Mouse (Mus musculus): ENCODE results near the gene Plagl1.

The Plagl1 gene

DNA sequence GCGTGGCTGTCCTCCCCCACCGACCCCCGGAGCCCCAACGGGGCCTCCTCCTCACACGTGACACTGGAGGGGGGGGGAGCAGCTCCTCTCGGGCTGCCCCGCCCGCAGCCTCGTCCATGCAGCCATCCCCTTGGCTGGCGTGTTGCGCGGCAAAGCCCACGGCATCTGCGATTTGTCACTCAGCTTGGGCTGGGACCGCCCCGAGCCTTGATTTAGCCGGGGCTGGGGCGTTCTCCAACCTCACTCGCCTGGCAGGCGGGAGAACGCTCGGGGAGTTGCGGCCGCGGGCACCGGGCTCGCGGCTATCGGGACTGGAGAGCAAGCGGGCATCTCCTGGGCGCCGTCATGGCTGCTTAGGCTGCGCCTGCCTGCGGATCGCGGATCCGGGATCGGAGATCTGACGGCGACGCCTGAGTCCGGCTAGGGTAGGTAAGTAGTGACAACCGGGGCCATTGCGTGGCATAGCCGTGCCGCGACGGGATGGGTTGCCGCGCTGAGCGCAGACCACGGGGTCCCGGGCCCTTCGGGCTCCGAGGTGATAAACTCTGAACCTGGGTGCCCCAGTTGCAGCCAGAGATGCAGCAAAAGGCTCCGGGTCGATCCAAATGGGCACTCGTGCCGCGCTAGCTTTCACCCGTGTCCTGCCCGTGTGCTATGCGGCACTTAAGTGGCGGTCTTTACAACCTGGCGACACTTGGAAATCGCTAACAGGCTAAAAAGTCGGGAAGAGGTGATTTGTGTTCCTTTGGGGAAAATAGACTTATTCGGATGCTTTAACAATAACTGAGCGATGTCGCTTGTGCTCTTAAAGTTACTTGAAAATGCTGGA is 30.5 kb downstream of the Plagl1 start:
- DNase-seq (ENCODE audit: low read depth): peak; percentile 27

DNA sequence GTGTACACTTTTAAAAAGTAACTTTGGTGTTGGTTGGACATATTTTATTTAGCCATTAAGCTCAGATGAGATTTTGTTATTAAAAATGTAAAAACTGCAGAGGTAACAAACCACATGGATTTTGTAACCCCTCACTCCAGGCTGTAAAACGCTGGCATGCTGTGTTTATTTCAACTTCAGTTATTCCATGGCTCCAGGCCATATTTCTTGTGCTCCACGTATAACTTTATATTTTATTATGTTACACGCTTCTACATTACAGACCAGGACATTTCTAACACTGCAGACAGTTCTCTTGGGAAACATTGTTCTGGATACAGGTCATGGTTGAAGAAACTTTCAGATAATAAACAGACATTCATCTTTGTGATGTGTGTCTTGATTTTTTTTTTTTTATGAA is 32.7 kb downstream of the Plagl1 start:
- DNase-seq (ENCODE audit: low read depth): no peak

DNA sequence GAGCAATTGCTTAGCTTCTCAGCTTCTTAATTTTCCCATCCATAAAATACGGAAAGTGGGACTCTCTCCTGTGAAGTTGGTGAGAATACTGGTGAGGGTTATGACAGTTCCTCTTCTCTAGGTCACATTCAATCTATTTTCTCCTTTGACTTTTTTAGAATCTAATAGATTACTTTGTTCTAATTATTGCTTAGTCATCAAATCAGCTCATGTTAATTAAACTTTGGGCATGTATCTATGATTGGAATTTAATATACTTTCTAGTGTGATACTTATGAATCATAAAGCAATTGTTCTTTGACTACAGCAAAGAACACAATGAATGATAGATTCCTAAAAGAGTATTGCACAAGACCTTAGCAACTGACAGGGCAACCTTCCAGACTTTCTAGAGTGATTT is 38.6 kb downstream of the Plagl1 start:
- DNase-seq (ENCODE audit: low read depth): no peak

DNA sequence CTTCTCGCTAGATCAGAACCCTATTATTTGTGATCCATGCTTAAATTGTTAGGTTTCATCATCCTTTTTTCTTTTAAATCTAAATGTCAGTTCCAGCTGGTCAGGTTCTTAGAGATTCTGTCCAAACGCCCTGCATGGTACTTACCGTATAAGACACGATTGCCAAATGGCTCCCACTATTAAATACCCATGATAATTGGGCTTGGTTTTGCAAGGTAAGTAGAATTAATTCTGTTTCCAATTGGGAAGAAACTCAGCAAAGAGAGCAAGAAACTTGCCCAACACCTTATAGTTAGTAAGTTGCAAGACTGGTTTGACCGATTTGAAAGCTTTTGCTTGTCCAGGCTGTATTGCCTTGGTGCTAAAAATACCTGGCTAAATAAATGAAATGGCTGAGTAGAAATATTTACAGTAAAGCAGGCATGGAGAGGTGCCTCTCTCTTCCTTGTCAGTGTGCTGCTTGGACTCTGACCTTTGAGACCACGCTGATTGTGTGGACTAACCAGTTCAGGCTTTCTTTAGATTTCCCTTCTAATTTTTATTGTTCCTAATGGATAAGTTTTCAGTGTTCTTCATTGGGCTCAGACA is 39.9 kb downstream of the Plagl1 start:
- DNase-seq (ENCODE audit: low read depth): no peak

DNA sequence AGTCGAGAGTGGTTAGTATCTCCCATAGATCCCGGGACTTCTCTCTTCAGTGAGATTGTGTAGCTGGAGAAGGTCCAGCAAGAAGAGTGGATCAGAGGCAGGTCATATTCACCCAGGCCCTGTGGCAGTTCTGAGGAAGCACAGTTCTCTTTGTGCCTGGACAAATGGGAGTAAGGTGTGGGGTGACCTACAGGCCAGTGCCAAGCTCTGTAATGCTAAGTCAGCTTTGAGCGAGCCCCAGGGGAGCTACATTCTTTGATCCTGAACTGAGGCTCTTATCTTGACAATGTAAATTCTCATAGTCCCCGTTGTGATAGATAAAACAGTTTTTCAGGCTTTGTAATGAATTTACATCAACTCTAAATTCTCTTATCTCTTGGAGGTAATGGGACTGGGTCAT is 42.1 kb downstream of the Plagl1 start:
- no peak for DNase-seq (ENCODE audit: low read depth)

DNA sequence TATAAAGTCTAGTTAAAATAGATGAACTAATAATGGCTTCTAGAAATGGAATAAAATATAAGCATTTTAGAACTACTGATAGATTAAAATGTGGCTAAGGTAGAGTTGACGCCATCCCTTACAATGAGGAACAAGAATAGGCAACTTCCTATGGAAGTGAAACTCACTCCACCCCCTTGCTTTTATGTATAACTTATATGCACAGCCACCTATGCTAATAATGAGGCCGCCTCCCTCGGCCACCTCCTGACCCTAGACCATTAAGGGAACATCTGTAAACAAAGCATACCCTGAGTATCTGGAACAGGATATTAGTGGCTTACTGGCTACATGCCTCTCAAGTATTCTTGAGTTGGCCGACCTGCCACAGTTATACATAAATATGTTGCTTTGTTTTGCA is 43.5 kb downstream of the Plagl1 start:
- no peak for DNase-seq (ENCODE audit: low read depth)

DNA sequence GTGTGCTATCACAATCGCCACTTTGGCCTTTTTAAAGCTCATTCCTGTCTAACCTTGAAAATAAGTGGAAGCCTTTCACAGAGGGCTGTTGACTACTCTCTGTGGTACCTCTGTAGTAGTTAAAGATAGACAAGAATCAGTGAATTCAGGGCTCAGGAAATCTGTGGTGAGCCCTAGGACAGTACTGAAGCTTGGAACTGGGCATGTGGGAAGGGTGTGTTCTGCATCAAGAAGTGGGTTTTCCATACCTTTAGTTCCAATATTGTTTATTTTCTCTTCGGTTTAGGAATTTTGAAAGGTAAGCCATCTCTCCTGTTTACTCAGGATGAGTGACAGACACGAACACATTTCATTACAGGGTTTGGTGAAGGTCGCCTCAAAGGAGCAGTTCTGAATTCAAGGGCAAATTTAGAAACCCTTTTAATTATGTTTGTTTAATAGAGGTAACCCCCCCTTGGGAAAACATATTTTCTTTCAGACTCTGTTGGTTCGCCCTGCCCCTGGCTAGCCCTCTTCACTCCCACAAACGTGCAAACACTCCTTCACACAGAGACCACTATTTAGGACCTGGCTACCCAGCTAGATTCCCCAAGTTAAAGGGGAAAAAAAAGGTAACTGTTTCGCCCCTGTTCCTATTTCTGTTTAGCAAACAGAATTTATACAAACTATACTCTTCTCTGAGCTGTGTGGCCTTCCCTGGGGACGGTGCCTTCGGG is 46.8 kb downstream of the Plagl1 start:
- DNase-seq (ENCODE audit: low read depth): no peak

DNA sequence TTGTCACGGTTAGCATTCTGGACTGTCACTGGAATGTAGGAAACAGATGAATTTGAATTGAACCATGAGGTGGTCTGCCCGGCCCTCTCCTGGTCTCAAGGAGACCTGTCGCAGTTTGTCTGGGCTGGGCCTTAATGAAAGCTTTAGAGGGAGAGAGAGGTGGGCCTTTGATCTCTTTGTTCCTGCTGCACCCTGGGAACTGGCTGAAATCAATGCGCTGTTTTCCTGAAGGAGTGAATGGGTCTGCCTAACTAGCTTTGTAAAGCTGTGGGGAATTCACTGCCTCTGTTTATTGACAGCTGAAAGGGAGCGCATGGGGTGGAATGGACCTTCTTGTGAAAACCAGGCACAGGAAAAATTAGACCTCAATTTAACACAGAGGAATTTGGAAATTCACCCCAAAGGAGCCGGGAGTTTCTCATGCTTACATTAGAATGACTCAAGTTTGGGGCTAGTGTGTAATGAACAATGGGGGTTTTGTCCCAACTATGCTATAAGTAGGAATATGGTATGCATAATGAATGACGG is 47.8 kb downstream of the Plagl1 start:
- DNase-seq (ENCODE audit: low read depth): no peak

DNA sequence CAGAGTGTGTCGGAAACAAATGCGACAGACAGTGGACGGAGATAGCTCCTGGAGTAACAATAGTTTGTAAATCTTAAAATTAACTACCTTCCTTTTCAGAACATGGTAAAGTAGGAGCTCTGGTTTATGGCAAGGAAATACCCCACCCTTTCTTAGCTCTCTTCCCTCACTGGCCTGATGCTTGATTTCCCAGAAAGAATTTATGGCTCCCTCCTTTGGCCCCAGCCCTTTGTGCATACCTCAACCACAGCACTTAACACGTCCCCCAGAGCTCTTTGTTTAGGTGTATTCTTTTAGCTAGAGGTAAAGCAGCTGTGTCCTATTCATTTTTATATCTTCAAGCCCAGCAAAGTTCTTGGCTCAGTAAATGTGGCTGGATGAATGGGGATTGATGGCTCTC is 48.5 kb downstream of the Plagl1 start:
- DNase-seq (ENCODE audit: low read depth): no peak

DNA sequence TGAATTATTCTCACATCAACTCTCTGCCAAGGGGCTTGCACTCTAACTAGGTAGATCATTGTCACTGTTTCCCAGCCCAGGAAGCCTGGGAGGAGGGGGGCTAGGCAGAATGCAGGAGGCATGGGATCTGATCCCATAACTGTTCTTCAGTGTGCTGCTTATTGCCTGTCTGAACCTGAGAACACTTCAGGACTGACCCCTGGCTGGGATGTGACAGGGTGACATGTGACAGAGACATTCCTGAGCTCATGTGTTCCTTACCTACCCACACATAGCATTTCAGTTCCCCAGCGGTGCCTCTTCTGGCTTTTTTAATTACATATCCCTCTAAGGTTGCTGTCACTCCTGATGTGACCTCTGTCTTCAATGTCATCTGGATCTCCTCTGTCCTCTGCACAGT is 49.5 kb downstream of the Plagl1 start:
- no peak for DNase-seq (ENCODE audit: low read depth)

DNA sequence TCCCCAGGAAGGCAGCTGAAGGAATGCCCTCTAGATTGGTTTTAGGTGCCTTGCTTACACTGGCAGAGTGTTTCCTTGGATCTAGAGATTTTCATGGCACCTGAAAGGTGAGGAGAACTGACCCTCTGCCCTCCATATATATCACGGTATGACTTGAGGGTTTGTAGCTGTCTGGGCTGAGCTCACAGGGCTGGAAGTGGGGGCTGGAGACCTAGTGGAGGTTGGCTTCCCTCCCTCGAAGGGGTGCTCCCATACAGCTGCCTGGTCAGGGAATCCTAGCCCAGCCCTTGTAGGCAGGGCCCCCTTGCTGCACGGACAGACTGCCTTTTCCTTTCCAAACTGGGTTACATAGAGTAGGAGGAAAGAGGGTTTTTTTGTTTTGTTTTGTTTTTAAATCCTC is 52.5 kb downstream of the Plagl1 start:
- DNase-seq (ENCODE audit: low read depth): no peak

DNA sequence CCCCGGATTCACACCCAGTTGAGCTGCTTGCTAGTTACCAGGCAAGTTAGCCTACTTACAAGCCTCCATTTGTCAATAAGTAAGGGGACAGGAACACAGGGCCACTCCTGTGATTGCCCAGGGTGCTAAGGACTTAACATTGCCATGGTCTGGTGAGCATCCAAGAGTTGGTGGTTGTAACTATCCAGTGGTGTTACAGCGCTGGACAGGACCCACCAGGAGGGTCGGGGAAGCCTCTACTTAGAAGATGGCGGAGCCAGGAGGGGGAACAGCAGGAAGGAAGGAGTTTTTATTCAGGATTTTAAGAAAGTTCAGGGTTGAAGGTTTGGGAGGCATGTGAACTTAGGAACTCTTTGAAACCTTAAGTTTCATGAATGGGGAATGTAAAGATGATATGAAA is 53.3 kb downstream of the Plagl1 start:
- no peak for DNase-seq (ENCODE audit: low read depth)

DNA sequence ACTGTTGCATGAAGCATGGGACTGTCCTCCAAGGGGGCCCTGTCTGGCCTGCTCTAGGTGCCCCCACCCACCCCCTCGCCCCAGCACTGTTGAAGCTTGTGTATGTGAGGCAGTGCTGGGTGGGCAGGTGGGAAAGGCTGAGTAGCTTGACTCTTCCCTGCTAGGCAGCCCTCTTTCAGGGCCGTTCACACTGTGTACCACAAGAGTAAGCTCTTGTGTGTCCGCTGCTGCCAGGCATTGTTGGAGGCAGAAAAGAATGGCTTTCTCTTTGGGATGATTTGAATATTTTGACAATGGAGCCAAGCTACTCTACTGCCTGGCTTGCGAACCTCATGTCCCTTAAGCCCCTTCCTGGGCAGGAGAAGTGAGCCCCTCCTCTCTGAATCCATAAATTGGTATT is 54.7 kb downstream of the Plagl1 start:
- no peak for DNase-seq (ENCODE audit: low read depth)

DNA sequence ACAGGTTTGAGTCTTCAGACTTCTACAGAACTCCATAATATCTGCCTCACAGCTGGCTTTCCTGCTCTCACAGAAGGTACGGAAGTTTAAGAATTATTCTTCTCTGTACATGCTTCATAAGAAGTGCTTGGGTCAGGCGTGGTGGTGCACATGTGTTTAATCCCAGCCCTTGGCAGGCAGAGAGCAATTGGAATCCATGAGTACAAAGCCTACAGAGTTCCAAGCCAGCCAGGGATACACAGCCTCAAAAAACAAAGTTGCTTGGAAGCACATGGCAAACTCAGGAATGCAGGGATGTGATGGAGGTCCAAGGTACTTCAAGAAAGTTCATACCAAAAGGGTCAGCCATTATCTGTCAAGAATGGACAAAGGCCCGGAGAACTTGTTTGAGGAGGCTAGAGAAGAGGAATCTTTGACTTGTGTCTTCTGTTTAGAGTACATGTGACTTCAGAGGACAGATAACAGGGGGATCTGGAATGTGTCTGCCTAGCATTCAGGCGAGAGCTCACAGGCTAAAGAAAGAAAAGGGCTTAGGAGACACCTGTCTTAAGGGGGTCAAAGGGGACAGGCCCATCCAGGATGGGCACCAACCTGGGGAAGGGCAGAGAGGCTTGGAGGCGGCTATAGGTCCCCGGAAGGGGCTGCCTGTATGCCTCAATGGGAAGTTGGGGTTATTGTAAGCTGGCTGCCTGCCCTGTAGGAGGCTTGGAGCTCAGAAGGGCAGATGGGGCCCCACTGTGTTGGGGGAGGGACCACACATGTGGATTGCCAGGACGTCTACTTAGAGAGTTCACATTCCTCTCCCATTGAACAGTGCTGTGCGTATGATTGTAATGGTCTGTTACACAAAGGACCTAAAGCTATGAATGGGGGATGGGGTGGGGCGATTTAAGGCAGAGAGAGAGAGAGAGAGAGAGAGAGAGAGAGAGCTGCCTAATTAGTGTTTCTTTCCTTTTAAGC is 56.7 kb downstream of the Plagl1 start:
- DNase-seq (ENCODE audit: low read depth): no peak

DNA sequence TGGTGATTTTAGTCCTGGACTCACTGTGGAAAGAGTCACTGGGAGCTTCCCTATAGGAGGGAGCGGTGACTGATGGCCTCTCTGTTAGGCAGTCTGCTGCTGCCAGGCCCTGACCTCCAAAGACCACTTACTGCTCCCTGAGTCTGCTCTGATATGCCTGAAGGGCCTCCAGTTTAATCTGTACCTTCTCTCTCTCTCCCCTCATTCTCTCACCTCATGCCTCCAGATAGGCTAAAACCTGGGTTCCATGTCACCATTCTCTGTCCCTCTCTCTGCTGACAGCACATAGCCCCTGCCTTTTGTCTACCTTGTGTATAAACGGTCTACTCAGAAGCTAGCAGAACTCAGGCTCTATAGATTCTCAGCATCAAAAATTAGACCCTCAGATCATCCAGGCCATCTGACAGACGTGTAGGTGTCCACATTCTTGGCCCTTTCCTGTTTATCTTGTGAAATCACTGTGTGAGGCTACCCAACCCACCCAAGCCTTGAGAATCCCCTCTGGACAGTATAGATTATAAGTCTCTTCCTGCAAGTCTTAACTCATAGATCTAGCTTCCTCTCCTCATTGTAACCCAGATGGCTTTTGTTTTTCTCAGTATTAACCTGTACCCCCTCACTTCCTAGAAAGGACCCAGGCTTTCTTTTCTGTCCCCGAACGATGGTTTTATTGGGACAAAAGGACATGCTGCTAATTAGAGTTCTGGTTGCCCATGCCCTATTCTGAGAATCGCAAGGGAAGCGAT is 57.9 kb downstream of the Plagl1 start:
- no peak for DNase-seq (ENCODE audit: low read depth)

DNA sequence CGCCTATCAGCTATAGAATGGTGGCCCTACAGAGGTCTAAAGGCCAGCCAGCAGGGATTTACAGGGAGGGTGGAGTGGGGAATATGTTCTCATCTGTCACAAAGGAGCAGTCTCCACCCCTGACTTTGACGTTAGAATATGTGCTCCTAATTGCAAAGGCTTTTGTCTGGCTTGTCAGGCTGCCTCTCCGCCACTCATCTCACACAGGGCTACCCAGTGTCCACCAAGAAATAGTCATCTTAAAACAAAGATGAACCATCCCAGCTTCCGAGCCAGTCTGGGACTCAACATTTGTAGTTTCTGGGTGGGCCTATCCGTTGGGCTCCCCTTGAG is 58.4 kb downstream of the Plagl1 start:
- DNase-seq (ENCODE audit: low read depth): no peak

DNA sequence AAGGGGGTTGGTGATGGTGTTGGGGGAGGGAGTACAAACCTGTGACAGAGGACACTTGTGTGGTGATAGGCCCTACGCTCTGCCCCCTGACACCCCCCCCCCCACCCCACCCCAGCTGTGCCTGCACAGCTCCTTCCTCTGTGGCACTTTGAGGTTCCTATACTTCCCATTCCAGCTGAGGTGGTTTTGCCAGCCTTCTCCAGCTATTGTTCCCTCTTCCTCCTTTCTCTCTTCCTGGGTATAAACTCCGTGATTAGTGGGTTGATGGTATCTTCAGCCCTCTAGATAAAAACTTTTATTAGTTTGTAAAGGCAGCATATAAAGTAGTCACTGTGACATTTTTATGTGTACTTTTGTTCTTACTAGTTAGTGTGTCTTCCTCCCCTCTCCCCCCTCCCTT is 59.0 kb downstream of the Plagl1 start:
- no peak for DNase-seq (ENCODE audit: low read depth)

DNA sequence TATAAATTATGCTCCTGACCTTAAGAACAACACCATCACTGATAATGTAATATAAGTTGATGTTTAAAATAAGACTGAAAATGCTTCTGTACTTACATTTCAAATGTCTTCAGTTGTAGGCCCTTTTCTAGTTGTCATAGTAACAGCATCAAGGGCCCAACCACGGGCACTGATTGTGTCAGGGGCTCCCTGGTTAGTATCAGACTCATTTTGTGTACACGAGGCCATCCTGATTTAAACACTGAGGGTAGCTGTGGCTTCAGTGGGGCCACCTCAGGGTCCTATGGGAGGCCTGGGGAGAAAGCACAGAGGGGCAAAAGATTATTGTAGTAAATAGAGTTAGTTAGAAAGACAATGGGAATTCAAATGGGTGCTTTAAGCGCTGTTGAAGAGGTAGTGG is 65.5 kb downstream of the Plagl1 start:
- DNase-seq (ENCODE audit: low read depth): no peak

DNA sequence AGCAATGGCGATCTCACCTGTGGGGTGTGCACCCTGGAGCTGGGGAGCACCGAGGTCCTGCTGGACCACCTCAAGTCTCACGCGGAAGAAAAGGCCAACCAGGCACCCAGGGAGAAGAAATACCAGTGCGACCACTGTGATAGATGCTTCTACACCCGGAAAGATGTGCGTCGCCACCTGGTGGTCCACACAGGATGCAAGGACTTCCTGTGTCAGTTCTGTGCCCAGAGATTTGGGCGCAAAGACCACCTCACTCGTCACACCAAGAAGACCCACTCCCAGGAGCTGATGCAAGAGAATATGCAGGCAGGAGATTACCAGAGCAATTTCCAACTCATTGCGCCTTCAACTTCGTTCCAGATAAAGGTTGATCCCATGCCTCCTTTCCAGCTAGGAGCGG is 67.0 kb downstream of the Plagl1 start:
- no peak for DNase-seq (ENCODE audit: low read depth)

DNA sequence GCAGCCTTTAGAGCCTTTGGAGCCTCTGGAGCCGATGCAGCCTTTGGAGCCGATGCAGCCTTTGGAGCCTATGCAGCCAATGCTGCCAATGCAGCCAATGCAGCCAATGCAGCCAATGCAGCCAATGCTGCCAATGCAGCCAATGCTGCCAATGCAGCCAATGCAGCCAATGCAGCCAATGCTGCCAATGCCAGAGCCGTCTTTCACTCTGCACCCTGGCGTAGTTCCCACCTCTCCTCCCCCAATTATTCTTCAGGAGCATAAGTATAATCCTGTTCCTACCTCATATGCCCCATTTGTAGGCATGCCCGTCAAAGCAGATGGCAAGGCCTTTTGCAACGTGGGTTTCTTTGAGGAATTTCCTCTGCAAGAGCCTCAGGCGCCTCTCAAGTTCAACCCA is 67.6 kb downstream of the Plagl1 start:
- no peak for DNase-seq (ENCODE audit: low read depth)

DNA sequence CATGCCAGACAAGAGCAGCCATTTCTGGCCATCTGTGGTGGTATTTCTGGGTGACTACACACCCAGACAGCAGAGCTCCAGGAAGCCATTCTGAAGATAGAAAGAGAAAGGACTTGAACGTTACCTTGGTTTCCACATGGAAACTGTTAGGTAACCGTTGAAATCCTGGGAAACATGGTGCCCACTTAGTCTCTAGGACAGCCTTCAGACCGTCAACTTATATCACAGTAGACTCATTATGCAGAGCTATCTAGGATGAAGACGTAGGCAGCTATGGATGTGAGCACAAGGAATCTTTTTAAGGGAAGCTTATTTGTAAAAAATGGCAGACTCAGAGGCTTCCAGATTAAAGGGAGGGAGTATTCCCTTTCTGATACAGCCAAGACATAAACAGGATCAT is 73.5 kb downstream of the Plagl1 start:
- no peak for DNase-seq (ENCODE audit: low read depth)
